Mouse (Mus musculus): ENCODE results near the gene Grm4. TPM values are rescaled to one million over a fixed set of nuclear protein-coding genes. Genes with fewer than 3 reads are reported as not detected.
A peak's percentile ranks its signal among the peaks of the same experiment; 100 is the strongest.

Gene Grm4
- polyA plus RNA-seq, 1 experiment = 21.6 TPM

DNA sequence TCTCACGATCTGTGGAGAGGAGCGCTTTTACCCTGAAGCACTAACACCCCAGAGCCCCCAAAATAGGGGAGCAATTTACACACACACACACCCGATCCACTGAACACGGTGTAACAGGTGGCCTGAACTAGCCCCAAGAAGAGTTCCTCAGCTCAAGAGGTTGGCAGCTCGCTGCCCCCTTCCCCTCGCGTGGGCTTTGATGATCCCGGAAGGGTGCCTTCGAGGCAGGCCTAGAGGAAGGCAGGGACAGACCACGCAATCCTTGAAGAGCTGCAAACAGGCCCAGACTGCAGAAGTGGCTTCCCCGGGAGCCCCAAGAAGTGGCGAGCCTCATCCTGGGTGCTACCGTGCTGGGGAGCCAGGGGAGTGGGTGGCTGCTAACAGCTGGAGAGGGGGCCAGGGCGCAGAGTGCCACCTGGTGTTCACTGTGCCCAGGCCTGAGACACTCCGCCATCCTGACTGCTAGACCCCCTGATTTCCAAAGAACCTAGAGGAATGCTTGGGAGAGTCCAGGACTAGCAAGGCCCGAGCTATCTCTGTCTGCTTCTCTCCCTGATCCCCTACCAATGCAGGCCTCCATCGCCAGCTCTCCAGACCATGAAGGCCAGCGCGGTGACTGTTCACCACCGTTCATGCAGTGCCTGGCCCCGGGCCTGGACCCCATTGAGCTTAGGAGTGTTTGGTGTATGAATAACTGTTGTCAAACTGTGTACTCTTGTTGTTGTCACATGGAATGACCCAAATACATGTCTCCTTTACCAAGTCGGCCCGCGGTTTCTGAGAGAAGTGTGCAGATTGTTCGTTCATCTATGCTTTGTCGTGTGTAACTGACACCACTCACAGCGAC lies 7.1 kb downstream of the Grm4 start:
- Histone ChIP-seq H3K4me1 (ENCODE audit: control insufficient read depth, insufficient read depth, low read length) (no peaks in the 10 kb centered on the region), H3K4me3 (ENCODE audit: insufficient read depth, low read length) (peak overlapping the region; percentile 58; the same call in 1 of the 2 replicates), H3K27ac (ENCODE audit: insufficient read depth, low read length) (no peak overlapping the region)
- TF ChIP-seq CTCF (IDR thresholded peaks at IDR 0.05; ENCODE audit: extremely low read depth, insufficient read depth, low read length) (0 out of 2 replicates have a peak, but pooled peaks have one; percentile 6), POLR2A (IDR thresholded peaks at IDR 0.05; ENCODE audit: extremely low read depth, insufficient read depth, low read length) (no peak)

GRCm38 (mm10) chr17:27513279-27513915 lies 7.8 kb downstream of the Grm4 start:
- peak overlapping the region; percentile 58 for H3K4me3 ChIP-seq (ENCODE audit: insufficient read depth, low read length)
- no peaks in the 10 kb centered on the region for H3K4me1 ChIP-seq (ENCODE audit: control insufficient read depth, insufficient read depth, low read length)
- no peak for TF ChIP-seq POLR2A (IDR thresholded peaks at IDR 0.05; ENCODE audit: extremely low read depth, insufficient read depth, low read length)
- TF ChIP-seq CTCF (IDR thresholded peaks at IDR 0.05; ENCODE audit: extremely low read depth, insufficient read depth, low read length) = no peak
- H3K27ac ChIP-seq (ENCODE audit: insufficient read depth, low read length) = no peak overlapping the region

DNA sequence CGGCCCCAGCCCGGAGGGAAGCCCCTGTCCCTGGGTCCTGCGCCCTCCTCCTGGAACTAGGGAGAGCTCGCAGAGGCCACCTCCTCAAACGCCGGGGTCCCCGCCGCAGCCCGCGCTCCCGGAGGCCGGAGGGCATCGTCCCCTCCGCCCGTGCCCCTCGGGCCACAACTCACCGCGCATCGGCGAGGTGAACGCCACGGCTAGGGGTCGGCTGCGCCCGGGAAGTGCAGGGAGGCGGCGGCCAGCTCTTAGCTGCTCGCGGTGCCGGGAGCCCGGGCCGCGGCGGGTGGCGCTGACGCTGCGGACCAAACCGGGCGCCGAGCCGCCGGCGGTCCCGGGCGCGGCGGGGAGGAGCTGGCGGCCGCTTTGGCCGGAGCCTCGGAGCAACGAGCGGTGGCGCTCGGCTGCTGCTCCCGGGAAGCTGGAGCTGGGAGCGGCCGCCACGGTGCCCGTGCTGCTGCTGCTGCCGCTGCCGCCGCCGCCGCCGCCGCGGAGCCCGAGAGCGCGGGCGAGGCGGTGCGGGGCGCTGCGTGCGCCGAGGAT lies 8.5 kb downstream of the Grm4 start:
- TF ChIP-seq CTCF (IDR thresholded peaks at IDR 0.05; ENCODE audit: extremely low read depth, insufficient read depth, low read length) (no peak), POLR2A (IDR thresholded peaks at IDR 0.05; ENCODE audit: extremely low read depth, insufficient read depth, low read length) (no peak)
- Histone ChIP-seq H3K4me1 (ENCODE audit: control insufficient read depth, insufficient read depth, low read length) (no peaks in the 10 kb centered on the region), H3K4me3 (ENCODE audit: insufficient read depth, low read length) (peak overlapping the region; percentile 58), H3K27ac (ENCODE audit: insufficient read depth, low read length) (0 out of 2 replicates have a peak overlapping the region, but pooled peaks have one; percentile 9)

GRCm38 (mm10) chr17:27511865-27512618 lies 9.2 kb downstream of the Grm4 start:
- TF ChIP-seq CTCF (IDR thresholded peaks at IDR 0.05; ENCODE audit: extremely low read depth, insufficient read depth, low read length) = no peak
- TF ChIP-seq POLR2A (IDR thresholded peaks at IDR 0.05; ENCODE audit: extremely low read depth, insufficient read depth, low read length) = no peak
- H3K4me1 ChIP-seq (ENCODE audit: control insufficient read depth, insufficient read depth, low read length) = no peaks in the 10 kb centered on the region
- H3K4me3 ChIP-seq (ENCODE audit: insufficient read depth, low read length) = peak overlapping the region; percentile 58
- H3K27ac ChIP-seq (ENCODE audit: insufficient read depth, low read length) = 0 out of 2 replicates have a peak overlapping the region, but pooled peaks have one; percentile 9

- TF ChIP-seq POLR2A (IDR thresholded peaks at IDR 0.05; ENCODE audit: extremely low read depth, insufficient read depth, low read length) (no peak), CTCF (IDR thresholded peaks at IDR 0.05; ENCODE audit: extremely low read depth, insufficient read depth, low read length) (no peak)
- no peak overlapping the region for H3K27ac ChIP-seq (ENCODE audit: insufficient read depth, low read length)
- no peaks in the 10 kb centered on the region for H3K4me1 ChIP-seq (ENCODE audit: control insufficient read depth, insufficient read depth, low read length)
- H3K4me3 ChIP-seq (ENCODE audit: insufficient read depth, low read length) = peak overlapping the region; percentile 58
These were observed 10.0 kb downstream of the Grm4 start for GRCm38 (mm10) chr17:27511125-27511735.

DNA sequence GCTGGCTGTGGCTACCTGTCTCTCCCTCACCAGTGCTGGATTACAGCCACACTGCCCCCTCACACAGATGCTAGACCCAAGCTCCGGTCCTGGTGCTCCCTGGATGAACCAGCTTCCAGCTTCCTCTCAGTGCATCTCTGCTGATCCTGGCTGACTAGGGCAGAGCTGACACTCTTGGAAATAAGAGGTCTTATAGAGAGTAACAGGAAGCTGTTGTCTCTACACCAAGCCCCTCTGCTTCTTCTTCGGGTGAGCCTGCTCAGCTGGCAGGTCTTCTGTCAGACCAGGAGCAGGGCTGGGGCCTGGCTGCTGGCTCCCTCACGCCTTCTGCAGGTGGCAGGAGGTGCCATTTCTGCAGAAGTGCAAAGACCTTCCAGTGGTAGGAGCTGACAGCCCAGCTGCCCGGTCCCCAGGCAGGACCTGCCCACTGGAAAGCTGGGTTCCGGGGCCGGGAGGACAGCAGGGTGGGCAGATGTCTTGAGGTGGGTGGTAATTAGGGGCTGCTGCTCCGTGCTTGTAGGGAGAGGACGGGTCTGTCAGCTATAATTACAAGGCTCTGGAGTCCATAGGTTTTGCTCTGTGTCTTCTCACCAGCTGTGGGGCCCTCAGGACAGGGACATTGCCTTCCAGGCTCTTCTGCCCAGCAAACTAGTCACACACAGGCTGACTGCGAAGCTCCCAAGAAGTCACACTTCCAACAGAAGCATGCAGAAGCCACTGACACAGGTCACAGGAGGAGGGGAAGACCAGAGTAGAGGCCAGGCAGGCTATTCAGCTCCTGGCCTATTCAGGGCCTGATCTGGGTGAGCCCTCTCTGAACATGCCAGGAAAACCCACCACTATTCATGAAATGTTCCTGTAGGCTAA lies 10.7 kb downstream of the Grm4 start:
- Histone ChIP-seq H3K27ac (ENCODE audit: insufficient read depth, low read length) (no peak overlapping the region), H3K4me1 (ENCODE audit: control insufficient read depth, insufficient read depth, low read length) (no peaks in the 10 kb centered on the region), H3K4me3 (ENCODE audit: insufficient read depth, low read length) (no peak overlapping the region)
- TF ChIP-seq CTCF (IDR thresholded peaks at IDR 0.05; ENCODE audit: extremely low read depth, insufficient read depth, low read length) (no peak), POLR2A (IDR thresholded peaks at IDR 0.05; ENCODE audit: extremely low read depth, insufficient read depth, low read length) (no peak)

- Histone ChIP-seq H3K4me1 (ENCODE audit: control insufficient read depth, insufficient read depth, low read length) (no peaks in the 10 kb centered on the region), H3K27ac (ENCODE audit: insufficient read depth, low read length) (no peak overlapping the region), H3K4me3 (ENCODE audit: insufficient read depth, low read length) (no peak overlapping the region)
- TF ChIP-seq POLR2A (IDR thresholded peaks at IDR 0.05; ENCODE audit: extremely low read depth, insufficient read depth, low read length) (no peak), CTCF (IDR thresholded peaks at IDR 0.05; ENCODE audit: extremely low read depth, insufficient read depth, low read length) (no peak)
These were observed 12.1 kb downstream of the Grm4 start for GRCm38 (mm10) chr17:27509056-27509455.

DNA sequence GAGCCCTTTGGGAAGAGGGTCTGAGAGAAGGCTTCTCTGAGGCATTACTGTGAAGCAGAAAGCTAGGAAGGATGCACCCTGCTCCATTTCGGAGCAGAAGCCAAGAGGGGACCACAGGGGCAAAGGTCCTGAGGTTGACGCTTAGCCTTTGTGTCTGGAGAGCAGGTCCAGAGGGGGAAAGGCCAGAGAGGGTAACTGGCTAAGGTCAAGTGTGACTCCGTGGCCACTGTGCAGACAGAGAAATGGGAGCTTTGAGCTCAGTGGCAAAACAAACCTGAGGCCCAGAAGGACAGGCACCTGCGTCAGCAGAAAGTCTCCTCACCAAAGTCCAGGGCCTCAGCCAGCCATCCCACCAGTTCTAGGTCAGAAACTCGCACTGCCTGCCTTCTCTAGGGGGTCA lies 12.7 kb downstream of the Grm4 start:
- H3K4me3 ChIP-seq (ENCODE audit: insufficient read depth, low read length) = no peak overlapping the region
- no peak overlapping the region for H3K27ac ChIP-seq (ENCODE audit: insufficient read depth, low read length)
- H3K4me1 ChIP-seq (ENCODE audit: control insufficient read depth, insufficient read depth, low read length) = no peaks in the 10 kb centered on the region
- no peak for TF ChIP-seq POLR2A (IDR thresholded peaks at IDR 0.05; ENCODE audit: extremely low read depth, insufficient read depth, low read length)
- TF ChIP-seq CTCF (IDR thresholded peaks at IDR 0.05; ENCODE audit: extremely low read depth, insufficient read depth, low read length) = no peak
